Mouse (Mus musculus) ES-E14 (cell line): ENCODE results near the gene Pttg1.

Experiments used
- CHD2 ChIP-seq: IDR thresholded peaks from 2 replicates; pipeline ENCODE4 v1.6.1; 2014; ENCODE audit warnings: mild to moderate bottlenecking, low read depth, low read length, inconsistent platforms
- ZC3H11A ChIP-seq: IDR thresholded peaks from 2 replicates; pipeline ENCODE4 v1.6.1; 2012; ENCODE audit warnings: low read depth, mild to moderate bottlenecking, inconsistent platforms, low read length, borderline replicate concordance

DNA sequence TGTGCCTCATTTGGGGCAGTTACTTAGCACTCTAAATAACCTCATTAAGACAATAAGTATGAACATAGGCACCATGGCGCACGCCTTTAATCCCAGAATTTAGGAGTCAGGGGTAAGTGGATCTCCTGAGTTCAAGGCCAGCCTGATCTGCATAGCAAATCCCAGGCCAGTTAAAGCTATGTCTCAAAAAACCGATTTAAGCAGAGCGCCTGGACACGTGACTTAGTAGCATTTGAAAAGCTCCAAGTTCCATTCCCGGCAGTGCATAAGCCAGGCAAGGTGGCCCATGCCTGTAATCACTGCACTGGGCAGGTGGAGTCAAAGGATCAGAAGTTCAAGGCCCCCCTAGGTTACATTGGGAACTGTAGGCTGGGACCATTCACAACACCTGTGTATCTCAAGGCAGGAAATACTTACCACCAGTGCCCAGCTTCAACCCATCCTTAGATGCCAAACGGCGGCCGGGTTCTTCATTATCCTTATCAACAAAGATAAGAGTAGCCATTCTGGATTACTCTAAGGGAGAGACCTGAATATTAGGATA, 813 bp downstream of the Pttg1 start:
- no peak for TF ChIP-seq CHD2
- TF ChIP-seq ZC3H11A, result no peak
